Mouse (Mus musculus) CH12.LX (cell line): ENCODE measurements around the gene Zfp592. TPM values are rescaled to one million over a fixed set of nuclear protein-coding genes. Genes with fewer than 3 reads are reported as not detected.

Experiments
- DNase-seq: peaks from one replicate; pipeline ENCODE4 v3.0.0-alpha.2; 2013; ENCODE audit errors: extremely low read depth
- H3K27ac ChIP-seq: 2 replicates; pipeline ENCODE4 v1.5.1; 2012; ENCODE audit warnings: low read depth, mild to moderate bottlenecking, control low read depth, moderate library complexity; ENCODE audit not compliant: insufficient read depth
- H3K27me3 ChIP-seq: replicated peaks from 2 replicates; pipeline ENCODE3; 2012; ENCODE audit warnings: inconsistent platforms
- H3K36me3 ChIP-seq, 2 experiments: replicated peaks in 1 of 2; 2 replicates each; pipeline versions ENCODE3 to v1.6.1; 2012; ENCODE audit warnings: inconsistent platforms in 1 of 2, low read length in 1 of 2, mild to moderate bottlenecking in 1 of 2, mixed read lengths in 1 of 2, moderate library complexity in 1 of 2; ENCODE audit not compliant: control insufficient read depth in 1 of 2, insufficient read depth in 1 of 2
- H3K4me1 ChIP-seq, 2 experiments: 2 replicates each; pipeline ENCODE4 v1.6.1; 2012; ENCODE audit warnings: inconsistent platforms in 1 of 2, moderate library complexity in 1 of 2; ENCODE audit not compliant: insufficient read depth in 2 of 2, control insufficient read depth in 1 of 2
- H3K4me2 ChIP-seq: 2 replicates; pipeline ENCODE4 v1.6.1; 2012; ENCODE audit warnings: low read depth, mild to moderate bottlenecking, control low read depth; ENCODE audit not compliant: poor library complexity, insufficient read depth, severe bottlenecking
- H3K4me3 ChIP-seq, 3 experiments: fragments of 150-350 bp in 1 of 3; sonication (generic) in 1 of 3; replicated peaks in 1 of 3; 2 replicates each; pipeline versions ENCODE3 to v1.5.1; 2011 to 2012; ENCODE audit warnings: low read depth in 2 of 3, low read length in 2 of 3, mild to moderate bottlenecking in 2 of 3, moderate library complexity in 2 of 3, control low read depth in 1 of 3, improper control_type of control experiment in 1 of 3, inconsistent platforms in 1 of 3, mixed read lengths in 1 of 3; ENCODE audit not compliant: poor library complexity in 1 of 3
- H3K79me2 ChIP-seq: replicated peaks from 2 replicates; pipeline ENCODE4 v1.6.1; 2012; ENCODE audit warnings: mild to moderate bottlenecking, moderate library complexity; ENCODE audit not compliant: control insufficient read depth, poor library complexity, insufficient read depth, severe bottlenecking; ENCODE audit errors: extremely low read depth
- H3K9ac ChIP-seq: 2 replicates; pipeline ENCODE4 v1.6.1; 2012; ENCODE audit warnings: low read depth, mild to moderate bottlenecking, control low read depth, moderate library complexity; ENCODE audit not compliant: insufficient read depth
- H3K9me3 ChIP-seq: replicated peaks from 2 replicates; pipeline ENCODE3; 2012; ENCODE audit warnings: low read length, inconsistent platforms, mixed read lengths
- BHLHE40 ChIP-seq: IDR thresholded peaks from 2 replicates; pipeline ENCODE4 v1.6.1; 2011; ENCODE audit warnings: mild to moderate bottlenecking, low read depth, low read length, improper control_type of control experiment
- CHD1 ChIP-seq: IDR thresholded peaks from 2 replicates; pipeline ENCODE4 v1.6.1; 2012; ENCODE audit warnings: low read depth, low read length, improper control_type of control experiment, inconsistent platforms
- CHD2 ChIP-seq: IDR thresholded peaks from 2 replicates; pipeline ENCODE4 v1.6.1; 2011; ENCODE audit warnings: low read length, improper control_type of control experiment
- CTCF ChIP-seq, 2 experiments: IDR thresholded peaks in 1 of 2; conservative IDR thresholded peaks in 1 of 2; 2 replicates each; pipeline ENCODE4 v1.5.1; 2011 to 2012; ENCODE audit warnings: low read depth in 2 of 2, low read length in 2 of 2, improper control_type of control experiment in 1 of 2, inconsistent platforms in 1 of 2, mild to moderate bottlenecking in 1 of 2, moderate library complexity in 1 of 2
- E2F4 ChIP-seq: IDR thresholded peaks from 2 replicates; pipeline ENCODE4 v1.6.1; 2011; ENCODE audit warnings: low read depth, low read length, improper control_type of control experiment; ENCODE audit not compliant: insufficient replicate concordance
- ELF1 ChIP-seq: IDR thresholded peaks from 2 replicates; pipeline ENCODE4 v1.6.1; 2014; ENCODE audit warnings: low read depth, mild to moderate bottlenecking, inconsistent platforms, low read length, improper control_type of control experiment
- EP300 ChIP-seq: IDR thresholded peaks from 2 replicates; pipeline ENCODE4 v1.6.1; 2011; ENCODE audit warnings: low read length, improper control_type of control experiment
- ETS1 ChIP-seq: conservative IDR thresholded peaks from 2 replicates; pipeline ENCODE4 v1.6.1; 2012; ENCODE audit warnings: low read depth, mild to moderate bottlenecking, inconsistent platforms, low read length, improper control_type of control experiment, moderate library complexity
- GABPA ChIP-seq: IDR thresholded peaks from 2 replicates; pipeline ENCODE4 v1.6.1; 2012; ENCODE audit warnings: low read depth, low read length, improper control_type of control experiment, inconsistent platforms; ENCODE audit not compliant: insufficient replicate concordance
- HCFC1 ChIP-seq: IDR thresholded peaks from 2 replicates; pipeline ENCODE4 v1.6.1; 2012; ENCODE audit warnings: low read depth, mild to moderate bottlenecking, inconsistent platforms, low read length, improper control_type of control experiment
- IRF4 ChIP-seq: IDR thresholded peaks from 2 replicates; pipeline ENCODE4 v1.6.1; 2014; ENCODE audit warnings: low read depth, mild to moderate bottlenecking, inconsistent platforms, low read length, improper control_type of control experiment
- JUN ChIP-seq: IDR thresholded peaks from 2 replicates; pipeline ENCODE4 v1.6.1; 2011; ENCODE audit warnings: low read depth, mild to moderate bottlenecking, low read length, improper control_type of control experiment, moderate library complexity; ENCODE audit not compliant: insufficient read depth
- JUND ChIP-seq: conservative IDR thresholded peaks from 2 replicates; pipeline ENCODE4 v1.6.1; 2011; ENCODE audit warnings: low read depth, low read length, improper control_type of control experiment
- KAT2A ChIP-seq: IDR thresholded peaks from 2 replicates; pipeline ENCODE4 v1.6.1; 2012; ENCODE audit warnings: low read length, improper control_type of control experiment, inconsistent platforms; ENCODE audit not compliant: insufficient replicate concordance
- MAFK ChIP-seq: IDR thresholded peaks from 2 replicates; pipeline ENCODE4 v1.6.1; 2011; ENCODE audit warnings: low read length, improper control_type of control experiment; ENCODE audit not compliant: insufficient replicate concordance
- MAX ChIP-seq: IDR thresholded peaks from 2 replicates; pipeline ENCODE4 v1.6.1; 2011; ENCODE audit warnings: low read length, improper control_type of control experiment
- MAZ ChIP-seq: IDR thresholded peaks from 2 replicates; pipeline ENCODE4 v1.6.1; 2012; ENCODE audit warnings: low read depth, mild to moderate bottlenecking, inconsistent platforms, low read length, improper control_type of control experiment, moderate library complexity
- MEF2A ChIP-seq: IDR thresholded peaks from 2 replicates; pipeline ENCODE4 v1.6.1; 2014; ENCODE audit warnings: low read depth, mild to moderate bottlenecking, inconsistent platforms, low read length, improper control_type of control experiment, borderline replicate concordance
- MXI1 ChIP-seq: IDR thresholded peaks from 2 replicates; pipeline ENCODE4 v1.6.1; 2011; ENCODE audit warnings: mild to moderate bottlenecking, low read depth, low read length, improper control_type of control experiment
- MYC ChIP-seq: IDR thresholded peaks from 2 replicates; pipeline ENCODE4 v1.6.1; 2011; ENCODE audit warnings: low read depth, mild to moderate bottlenecking, improper control_type of control experiment, low read length
- NELFE ChIP-seq: IDR thresholded peaks from 2 replicates; pipeline ENCODE4 v1.6.1; 2011; ENCODE audit warnings: low read depth, low read length, improper control_type of control experiment
- NRF1 ChIP-seq: IDR thresholded peaks from 2 replicates; pipeline ENCODE4 v1.6.1; 2014; ENCODE audit warnings: low read depth, mild to moderate bottlenecking, inconsistent platforms, low read length, improper control_type of control experiment, moderate library complexity
- PAX5 ChIP-seq: IDR thresholded peaks from 2 replicates; pipeline ENCODE4 v1.6.1; 2012; ENCODE audit warnings: low read length, inconsistent platforms, mixed read lengths
- POLR2A ChIP-seq: IDR thresholded peaks from 2 replicates; pipeline ENCODE4 v1.6.1; 2011; ENCODE audit warnings: low read depth, mild to moderate bottlenecking, improper control_type of control experiment, low read length
- POLR2AphosphoS2 ChIP-seq: IDR thresholded peaks from 2 replicates; pipeline ENCODE4 v1.6.1; 2011; ENCODE audit warnings: low read depth, low read length, improper control_type of control experiment
- RAD21 ChIP-seq: IDR thresholded peaks from 2 replicates; pipeline ENCODE4 v1.6.1; 2011; ENCODE audit warnings: low read depth, mild to moderate bottlenecking, low read length, improper control_type of control experiment, moderate library complexity
- RCOR1 ChIP-seq: conservative IDR thresholded peaks from 2 replicates; pipeline ENCODE4 v1.6.1; 2012; ENCODE audit warnings: low read depth, mild to moderate bottlenecking, inconsistent platforms, low read length, improper control_type of control experiment
- SIN3A ChIP-seq: IDR thresholded peaks from 2 replicates; pipeline ENCODE4 v1.6.1; 2012; ENCODE audit warnings: low read length, improper control_type of control experiment, inconsistent platforms
- SMC3 ChIP-seq: IDR thresholded peaks from 2 replicates; pipeline ENCODE4 v1.6.1; 2011; ENCODE audit warnings: low read depth, low read length, improper control_type of control experiment
- TBP ChIP-seq: conservative IDR thresholded peaks from 2 replicates; pipeline ENCODE4 v1.6.1; 2011; ENCODE audit warnings: low read depth, low read length, improper control_type of control experiment
- TCF12 ChIP-seq: IDR thresholded peaks from 2 replicates; pipeline ENCODE4 v1.6.1; 2014; ENCODE audit warnings: low read depth, mild to moderate bottlenecking, inconsistent platforms, low read length, improper control_type of control experiment
- UBTF ChIP-seq: IDR thresholded peaks from 2 replicates; pipeline ENCODE4 v1.6.1; 2012; ENCODE audit warnings: low read depth, mild to moderate bottlenecking, inconsistent platforms, low read length, improper control_type of control experiment, moderate library complexity
- USF1 ChIP-seq: IDR thresholded peaks from 2 replicates; pipeline ENCODE4 v1.6.1; 2014; ENCODE audit warnings: low read depth, mild to moderate bottlenecking, inconsistent platforms, low read length, improper control_type of control experiment
- USF2 ChIP-seq: conservative IDR thresholded peaks from 2 replicates; pipeline ENCODE4 v1.6.1; 2011; ENCODE audit warnings: low read depth, low read length, improper control_type of control experiment
- ZC3H11A ChIP-seq: IDR thresholded peaks from 2 replicates; pipeline ENCODE4 v1.6.1; 2012; ENCODE audit warnings: low read depth, mild to moderate bottlenecking, inconsistent platforms, low read length, improper control_type of control experiment
- ZKSCAN1 ChIP-seq: IDR thresholded peaks from 2 replicates; pipeline ENCODE4 v1.6.1; 2012; ENCODE audit warnings: low read depth, inconsistent platforms, low read length, improper control_type of control experiment, borderline replicate concordance
- ZMIZ1 ChIP-seq: IDR thresholded peaks from 2 replicates; pipeline ENCODE4 v1.6.1; 2012; ENCODE audit warnings: low read depth, mild to moderate bottlenecking, inconsistent platforms, low read length, improper control_type of control experiment
- ZNF384 ChIP-seq: IDR thresholded peaks from 2 replicates; pipeline ENCODE4 v1.6.1; 2012; ENCODE audit warnings: low read depth, low read length, improper control_type of control experiment, inconsistent platforms
- dilution Hi-C: fragments of 300-500 bp; cut with MboI; formaldehyde crosslinking; loops from 2 replicates; pipeline ENCODE4 v1.14.3; 2020; ENCODE audit warnings: low sequenced_read_pairs; ENCODE audit not compliant: extremely low pct_unique_long_range_greater_than_20kb, extremely low pct_ligation_motif_present
- in situ Hi-C: fragments of 300-500 bp; cut with MboI; formaldehyde crosslinking; loops from 3 replicates; pipeline ENCODE4 v1.14.3; 2019; ENCODE audit warnings: low sequenced_read_pairs, low pct_ligation_motif_present, low pct_unique_long_range_greater_than_20kb, mixed read lengths
- polyA plus RNA-seq: library from polyadenylated mRNA; unstranded; fragments of >175 nt; gene quantifications from 2 replicates; pipeline ENCODE4 v1.2.1, GENCODE M21; 2012; ENCODE audit warnings: low read depth; ENCODE audit not compliant: insufficient read length
- total RNA-seq, 2 experiments: library from RNA; depleted of rRNA; stranded (reverse); fragments of 300-350 nt in 1 of 2; fragments of >200 nt in 1 of 2; gene quantifications; 2 replicates each; pipeline ENCODE4 v1.2.3; 2012 to 2014

Zfp592 gene
- total and polyA plus RNA-seq, 3 experiments, result 7.8 to 23.6 (median 10.1) TPM

- H3K9me3 ChIP-seq, result peaks cover 3% of the 10 kb centered on the region
- DNase-seq, result peak; percentile 91
- peak within 1 kb of the TSS; percentile 62 for H3K27ac ChIP-seq
- H3K4me3 ChIP-seq, result peak within 1 kb of the TSS; percentile 73 to 88 (median 87)
- peak within 1 kb of the TSS; percentile 70 for H3K9ac ChIP-seq
- peaks cover 16% of the 10 kb centered on the region for H3K27me3 ChIP-seq
- dilution Hi-C loops (no loop called here), in situ Hi-C loops (no loop called here)
- peaks cover 0 to 21% of the 10 kb centered on the region in 2 experiments; a peak in 2 of 4 replicates for H3K4me1 ChIP-seq
- TF ChIP-seq JUND (no peak), USF2 (no peak), MAZ (peak; percentile 56; the same call in 1 of the 2 replicates), SMC3 (no peak), GABPA (no peak), CHD1 (no peak), UBTF (no peak), EP300 (no peak), MAFK (no peak), ELF1 (peak; percentile 93), CTCF (conservative IDR thresholded peaks at IDR 0.05 in 1 of 2, IDR thresholded peaks at IDR 0.05 in 1 of 2; ENCODE audit: low read depth in 2 of 2, low read length in 2 of 2) (no peak), NELFE (peak; percentile 84), E2F4 (0 out of 2 replicates have a peak, but pooled peaks have one; percentile 39), ETS1 (peak; percentile 30; the same call in 1 of the 2 replicates), TBP (peak; percentile 12; the same call in 1 of the 2 replicates), MEF2A (no peak), IRF4 (0 out of 2 replicates have a peak, but pooled peaks have one; percentile 7), ZMIZ1 (peak; percentile 70), CHD2 (peak; percentile 11; the same call in 1 of the 2 replicates), JUN (no peak), PAX5 (no peak), MXI1 (peak; percentile 91), POLR2AphosphoS2 (no peak), POLR2A (peak; percentile 85), MYC (peak; percentile 89), RCOR1 (no peak), NRF1 (peak; percentile 61), SIN3A (peak; percentile 81), HCFC1 (peak; percentile 77), USF1 (no peak), ZC3H11A (no peak), ZNF384 (no peak), RAD21 (no peak), BHLHE40 (peak; percentile 96), TCF12 (peak; percentile 74), MAX (peak; percentile 62; the same call in 1 of the 2 replicates), ZKSCAN1 (no peak), KAT2A (peak; percentile 61; the same call in 1 of the 2 replicates)
- peak within 1 kb of the TSS; percentile 80 for H3K4me2 ChIP-seq
- peaks cover 0 to 14% of the 10 kb centered on the region in 2 experiments for H3K36me3 ChIP-seq
- peaks cover 39% of the 10 kb centered on the region for H3K79me2 ChIP-seq
Observed at GRCm38 (mm10) chr7:80947445-80948350, 45.8 kb upstream of the Zfp592 start, which contains the start of gene Sec11a. Gene Sec11a (minus strand): TSS chr7:80947780.
